Mouse (Mus musculus): Measurements from ENCODE around the gene Tdp1.

Gene Tdp1

DNA sequence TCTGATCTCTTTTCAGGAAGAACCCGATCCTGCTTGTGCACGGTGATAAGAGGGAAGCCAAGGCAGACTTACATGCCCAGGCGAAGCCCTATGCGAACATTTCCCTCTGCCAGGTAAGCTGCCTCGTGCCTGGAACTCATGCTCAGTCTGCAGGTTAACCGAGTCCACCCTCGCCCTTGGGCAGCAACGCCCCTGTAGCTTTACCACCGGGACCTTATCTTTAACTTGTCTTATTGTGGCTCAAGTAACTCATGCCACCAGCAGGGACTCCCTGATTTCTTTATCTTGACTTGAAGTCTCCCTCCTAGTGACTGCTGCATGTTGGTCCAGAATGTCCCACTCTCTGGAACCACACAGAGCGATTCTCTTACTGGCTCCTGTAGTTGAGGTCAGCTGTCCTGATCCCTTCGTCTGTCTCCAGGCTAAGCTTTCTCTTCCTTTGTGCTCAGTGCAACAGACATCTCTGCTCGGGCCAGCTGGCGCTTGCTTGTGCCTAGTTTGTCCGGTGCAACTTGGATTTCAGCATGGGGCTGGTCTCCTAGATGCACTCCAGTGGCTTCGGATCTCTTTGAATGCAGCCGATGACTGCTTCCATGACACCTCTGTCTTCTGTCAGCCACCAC, 14.0 kb downstream of the Tdp1 start:
- DNase-seq (ENCODE audit: low spot score in 2 of 2): no peak

DNA sequence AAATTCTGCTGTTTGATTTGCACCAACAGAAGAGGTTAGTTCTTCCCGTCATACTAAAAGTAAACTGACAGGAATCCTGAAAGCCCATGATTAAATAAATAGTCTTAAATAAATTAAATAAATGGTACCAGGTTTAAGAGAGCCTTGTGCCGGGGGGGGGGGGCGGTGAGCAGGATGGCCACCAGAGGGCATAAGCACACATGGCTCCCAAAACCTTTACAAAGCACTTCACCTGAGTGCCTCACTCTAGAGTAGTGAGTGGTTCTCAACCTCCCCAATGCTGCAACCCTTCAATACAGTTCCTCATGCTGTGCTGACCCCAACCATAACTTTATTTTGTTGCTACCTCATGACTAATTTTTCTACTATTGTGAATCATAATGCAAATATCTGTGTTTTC, 15.7 kb downstream of the Tdp1 start:
- no peak for DNase-seq (ENCODE audit: low spot score in 2 of 2)

DNA sequence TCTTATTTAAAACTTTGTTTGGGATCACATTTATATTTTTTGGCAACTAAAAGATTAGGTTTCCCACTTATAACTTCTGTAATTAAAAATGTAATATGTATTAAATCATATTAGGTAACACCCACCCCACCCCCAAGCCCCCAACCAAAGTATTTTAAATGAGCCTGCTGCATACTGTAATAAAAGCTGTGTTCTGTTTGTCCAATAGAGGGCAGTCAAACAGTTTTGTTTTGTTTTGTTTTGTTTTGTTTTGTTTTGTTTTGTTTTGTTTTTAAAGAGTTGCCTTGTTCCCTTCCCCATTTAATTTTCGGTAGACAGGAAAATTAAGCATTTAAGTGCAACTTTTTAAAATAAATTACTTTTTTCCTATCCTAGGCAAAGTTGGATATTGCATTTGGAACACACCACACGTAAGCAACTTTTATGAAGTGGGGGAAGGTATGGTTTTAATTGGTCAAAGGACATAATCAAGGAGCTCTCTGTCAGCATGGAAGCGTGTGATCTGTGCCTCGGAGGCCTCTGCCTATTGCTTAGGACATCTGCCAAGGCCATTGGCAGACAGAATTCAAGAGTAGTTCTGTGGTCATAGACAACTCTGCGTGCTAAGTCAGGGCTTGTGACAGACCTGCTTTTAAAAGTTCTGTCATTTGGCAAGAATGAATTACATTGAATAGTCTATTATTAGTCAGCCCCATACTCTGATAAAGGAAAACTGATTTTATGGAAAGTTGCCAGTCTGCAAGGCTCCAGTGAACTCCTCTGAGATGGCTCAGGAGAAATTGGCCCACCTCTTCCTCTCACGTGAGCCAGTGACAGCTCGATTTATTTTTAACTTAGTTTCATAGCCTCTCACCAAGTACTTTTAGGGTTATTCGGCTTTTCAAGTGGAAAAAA, 17.9 kb downstream of the Tdp1 start:
- DNase-seq (ENCODE audit: low spot score in 2 of 2): no peak

DNA sequence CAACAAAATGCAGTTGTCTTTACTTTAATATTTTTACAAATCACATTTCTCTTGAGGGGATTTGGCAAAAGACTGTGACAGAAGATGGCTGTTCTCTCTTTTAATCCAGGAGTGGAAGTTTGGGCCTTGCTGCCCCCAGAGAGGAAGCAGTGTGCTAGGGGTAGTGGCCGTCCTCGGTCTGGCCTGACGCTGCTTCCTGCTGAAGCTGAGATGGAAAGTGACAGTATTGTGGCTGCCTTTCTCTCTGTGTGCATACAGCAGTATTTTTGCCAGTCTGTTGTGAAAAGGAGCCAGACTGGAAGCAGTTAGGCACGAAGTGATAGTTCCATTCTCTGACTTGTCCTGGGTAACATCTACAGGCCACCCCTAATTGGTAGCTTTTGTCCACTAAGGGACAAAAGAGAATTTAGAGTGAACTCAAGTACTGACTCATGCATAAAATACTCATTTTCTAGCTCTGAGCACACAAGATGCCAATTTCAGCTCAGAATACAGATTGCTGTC, 18.6 kb downstream of the Tdp1 start:
- no peak for DNase-seq (ENCODE audit: low spot score in 2 of 2)

DNA sequence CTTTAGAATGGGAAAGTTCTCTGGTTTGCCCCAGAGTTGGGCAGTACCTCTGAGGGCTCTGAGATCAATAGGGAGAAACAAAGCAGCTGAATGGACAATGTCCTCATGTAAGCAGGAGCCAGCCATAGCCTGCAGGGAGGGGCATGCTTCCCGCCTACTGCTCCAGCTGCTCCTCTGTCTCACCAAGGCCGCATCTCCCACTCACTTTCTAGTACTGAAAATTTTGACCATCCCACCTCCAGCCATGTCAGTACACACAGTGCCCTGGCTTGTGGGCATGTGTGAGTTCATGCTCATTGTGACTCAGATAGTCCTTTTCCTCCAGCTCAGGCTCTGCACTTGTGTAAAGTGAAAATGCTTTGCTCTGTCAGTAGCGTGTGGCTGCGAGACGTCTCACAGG, 20.2 kb downstream of the Tdp1 start:
- DNase-seq (ENCODE audit: low spot score in 2 of 2): no peak

DNA sequence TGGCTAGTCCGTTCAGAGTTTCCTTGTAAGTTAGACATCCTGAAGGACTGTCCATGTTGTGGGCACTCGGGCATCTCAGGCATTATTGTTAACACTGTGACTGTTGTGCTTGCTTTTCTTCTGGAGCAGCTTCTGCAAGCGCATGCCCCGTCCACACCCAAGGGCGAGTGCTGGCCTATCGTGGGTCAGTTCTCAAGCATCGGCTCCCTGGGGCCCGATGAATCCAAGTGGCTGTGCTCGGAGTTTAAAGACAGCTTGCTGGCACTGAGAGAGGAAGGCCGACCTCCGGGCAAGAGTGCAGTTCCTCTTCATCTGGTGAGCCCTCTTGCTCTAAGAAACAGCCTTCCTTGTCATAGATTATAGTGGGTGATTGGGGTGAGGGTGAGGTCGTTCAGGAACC, 27.1 kb downstream of the Tdp1 start:
- no peak for DNase-seq (ENCODE audit: low spot score in 2 of 2)

DNA sequence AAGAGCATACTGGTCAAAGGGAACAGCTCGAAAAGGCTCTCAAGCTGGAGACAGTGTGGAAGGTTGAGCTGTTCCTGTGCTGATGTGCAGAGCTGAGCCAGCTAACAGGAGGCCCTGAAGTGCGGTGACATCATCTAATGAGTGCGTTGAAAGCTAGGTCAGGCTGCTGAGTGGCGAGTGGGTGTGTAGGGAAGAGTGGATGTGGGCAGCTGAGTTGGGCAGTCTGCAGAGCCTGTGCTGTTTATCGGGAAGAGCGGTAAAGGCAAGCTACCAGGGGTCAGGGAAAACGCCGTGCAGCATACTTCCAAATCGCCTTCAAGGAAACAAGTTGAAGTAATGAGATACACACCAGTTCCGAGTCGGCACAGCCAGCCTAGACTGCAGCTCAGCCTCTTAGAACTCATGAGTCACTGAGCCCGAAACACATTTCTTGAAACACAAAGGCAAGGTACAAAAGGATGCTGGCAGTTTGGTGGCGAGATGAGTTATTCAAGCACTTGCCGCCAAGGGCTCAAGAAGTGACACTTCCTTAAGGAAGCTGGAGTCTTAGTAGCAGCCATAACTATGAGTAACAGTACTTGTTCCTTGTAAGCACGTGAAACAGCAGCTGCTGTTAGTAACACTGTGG, 33.6 kb downstream of the Tdp1 start:
- DNase-seq (ENCODE audit: low spot score in 2 of 2): no peak

DNA sequence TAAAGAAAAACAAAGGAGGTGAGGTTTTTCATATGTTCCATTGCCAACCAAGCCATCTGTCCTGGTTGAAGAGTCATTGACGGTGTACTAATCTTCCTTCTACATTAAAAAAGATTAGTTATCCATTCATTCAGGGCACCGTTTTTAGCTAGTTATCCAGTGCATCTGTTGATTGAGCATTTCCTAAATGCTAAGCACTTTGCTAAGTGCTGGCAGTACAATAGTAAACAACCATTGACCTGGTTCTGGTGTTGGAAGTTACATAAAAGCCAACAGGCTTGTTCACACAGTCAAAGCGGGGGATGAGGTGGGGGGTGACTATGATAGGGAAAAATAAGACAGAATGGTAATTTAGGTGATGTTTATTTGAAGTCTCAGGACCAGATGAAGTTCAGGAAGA, 35.3 kb downstream of the Tdp1 start:
- DNase-seq (ENCODE audit: low spot score in 2 of 2): no peak

DNA sequence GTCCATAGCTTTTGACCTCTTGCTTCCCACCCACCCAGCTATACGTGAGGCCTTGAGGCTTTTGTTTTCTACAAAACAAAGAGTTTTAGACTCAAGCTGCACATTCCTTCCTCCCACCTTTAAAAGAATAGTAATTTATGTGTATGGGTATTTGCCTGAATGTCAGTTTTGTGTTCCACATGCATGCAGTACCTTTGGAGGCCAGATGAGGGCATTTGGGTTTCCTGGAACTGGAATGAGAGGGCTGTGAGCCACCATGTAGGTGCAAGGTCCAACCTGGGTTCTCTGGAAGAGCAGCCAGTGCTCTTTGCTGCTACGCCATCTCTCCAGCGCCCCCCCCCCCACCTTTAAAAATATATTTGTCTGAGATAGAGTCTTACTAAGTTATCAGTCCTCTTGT, 36.7 kb downstream of the Tdp1 start:
- DNase-seq (ENCODE audit: low spot score in 2 of 2): no peak

DNA sequence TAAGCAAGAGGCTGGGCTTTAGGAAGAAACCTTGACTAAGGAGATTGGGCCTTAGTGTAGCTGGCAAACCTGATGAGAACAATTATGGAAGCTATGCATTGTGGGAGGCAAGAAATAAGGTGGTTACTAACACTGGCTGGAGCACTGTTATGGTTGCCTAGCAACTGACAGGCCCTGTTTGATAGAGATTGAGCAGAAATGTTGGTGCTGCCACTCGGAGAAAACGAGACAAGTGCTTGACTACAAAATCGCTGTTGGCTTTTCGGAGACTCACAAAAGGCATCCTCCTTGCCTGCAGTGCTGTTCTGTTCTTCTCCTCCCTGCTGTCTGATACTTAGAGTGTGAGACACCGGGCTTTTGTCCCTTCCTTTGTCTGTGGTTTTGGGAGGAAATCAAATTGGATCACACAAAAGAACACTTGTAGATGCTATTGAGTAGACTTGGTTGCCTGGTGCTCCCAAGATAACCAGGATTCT, 38.9 kb downstream of the Tdp1 start:
- DNase-seq (ENCODE audit: low spot score in 2 of 2): no peak

DNA sequence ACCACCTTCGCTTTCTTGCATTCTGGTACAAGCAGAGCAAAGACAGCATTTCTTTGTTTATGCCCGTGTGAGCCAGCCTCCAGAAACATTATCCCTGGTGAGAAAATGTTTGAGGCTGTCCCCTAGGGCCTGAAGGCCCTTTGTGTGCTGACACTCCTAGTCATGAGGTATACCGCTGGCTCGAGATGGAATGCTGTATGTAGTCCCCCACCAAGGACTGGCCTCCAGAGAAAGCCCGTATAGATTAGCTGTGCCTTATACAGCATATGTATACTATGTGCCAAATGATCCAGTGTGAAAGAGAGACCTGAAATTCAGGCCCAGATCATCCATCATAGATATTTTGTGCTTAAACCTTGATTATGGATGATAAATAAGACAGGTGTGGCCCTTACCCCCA, 39.4 kb downstream of the Tdp1 start:
- no peak for DNase-seq (ENCODE audit: low spot score in 2 of 2)

DNA sequence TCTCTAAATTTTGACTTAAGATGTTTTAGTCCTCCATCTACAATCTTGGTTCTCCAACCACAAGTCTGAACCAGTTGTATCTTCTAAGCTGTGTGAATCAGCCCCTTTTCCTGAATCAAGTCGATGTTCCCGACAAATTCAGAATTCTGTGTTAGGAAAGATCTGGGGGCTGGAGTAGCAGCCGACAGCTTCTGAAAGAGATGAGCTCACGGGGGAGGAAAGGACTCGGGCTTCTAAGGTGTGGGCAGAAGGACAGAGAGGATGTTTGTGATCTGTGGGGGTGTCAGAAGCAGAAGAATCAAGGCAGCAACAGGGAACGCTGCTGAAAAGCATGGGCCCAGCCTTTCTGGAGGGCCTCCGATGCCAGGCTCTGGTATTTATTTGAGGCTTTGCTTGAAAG, 44.0 kb downstream of the Tdp1 start:
- DNase-seq (ENCODE audit: low spot score in 2 of 2): no peak

DNA sequence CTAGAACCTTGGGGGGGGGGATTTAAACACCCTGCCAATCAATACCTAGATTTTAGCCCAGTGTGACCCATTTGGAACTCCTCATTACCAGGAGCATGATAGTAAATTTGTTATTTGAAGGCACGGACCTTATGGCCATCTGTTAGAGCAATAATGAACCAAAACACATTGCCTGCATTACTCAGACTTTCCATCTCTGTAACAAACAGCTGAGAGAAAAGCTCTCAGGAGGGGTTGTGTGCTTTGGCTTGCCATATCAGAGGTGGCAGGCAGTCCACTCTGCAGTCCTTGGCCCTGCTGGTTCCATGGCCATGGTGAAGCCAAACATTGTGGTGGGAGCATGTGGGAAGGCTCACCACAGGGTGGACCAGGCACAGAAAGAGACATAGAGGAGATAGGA, 44.8 kb downstream of the Tdp1 start:
- no peak for DNase-seq (ENCODE audit: low spot score in 2 of 2)

DNA sequence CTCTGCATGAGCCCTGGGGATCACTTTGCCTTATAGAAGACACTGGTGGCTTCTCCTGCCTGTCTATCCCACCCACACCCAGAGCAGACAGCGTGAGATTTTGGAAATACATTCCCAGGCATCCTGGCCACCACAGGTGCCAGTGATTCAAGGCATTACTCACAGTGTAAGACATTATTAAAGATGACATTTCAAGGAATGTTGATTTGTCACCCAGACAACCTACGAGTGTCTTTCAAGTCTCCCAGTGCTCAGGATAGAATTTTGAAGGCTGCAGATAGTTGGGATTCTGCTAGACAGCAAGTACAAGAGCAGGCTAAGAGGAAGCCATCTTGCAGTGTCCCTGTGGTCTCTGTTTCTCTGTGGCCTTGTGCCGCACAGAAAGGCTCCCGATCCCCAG, 47.9 kb downstream of the Tdp1 start:
- no peak for DNase-seq (ENCODE audit: low spot score in 2 of 2)

DNA sequence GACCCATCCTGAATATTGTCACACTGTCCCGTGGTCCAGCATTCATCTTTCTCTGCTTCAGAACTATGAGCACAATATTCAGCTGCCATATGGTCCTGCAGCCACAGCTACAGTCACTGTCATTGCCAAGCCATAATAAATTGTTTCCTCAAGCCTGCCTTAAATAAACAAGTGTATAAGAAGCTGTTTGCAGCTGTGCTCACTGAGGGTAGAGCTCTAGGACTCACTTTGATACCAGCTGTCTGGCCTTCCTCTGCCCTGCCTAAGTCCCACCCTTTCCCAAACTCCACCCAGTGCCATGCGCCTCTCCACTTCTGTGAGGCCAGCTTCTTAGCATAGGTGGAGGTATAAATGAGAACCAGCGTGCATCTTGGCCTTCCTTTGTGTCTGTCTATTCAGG, 49.3 kb downstream of the Tdp1 start:
- no peak for DNase-seq (ENCODE audit: low spot score in 2 of 2)

DNA sequence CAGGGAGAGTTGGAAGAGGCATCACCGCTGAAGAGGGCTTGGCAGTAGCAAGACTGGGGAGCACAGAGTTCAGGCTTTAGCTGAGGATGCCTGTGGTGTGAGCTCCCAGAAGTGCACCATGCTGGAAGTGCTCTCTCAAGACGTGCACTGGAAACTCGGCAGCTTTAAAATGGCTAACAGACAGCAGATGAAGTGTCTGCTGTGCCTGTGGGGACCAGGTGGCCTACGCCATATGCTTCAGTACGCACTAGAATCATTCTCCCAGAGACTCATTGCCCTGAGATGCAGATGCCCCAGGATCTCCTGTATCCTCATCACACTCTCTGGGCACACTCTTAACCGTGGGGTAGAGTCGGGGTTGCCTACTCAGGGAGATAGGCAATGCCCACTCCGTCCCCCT, 51.1 kb downstream of the Tdp1 start:
- DNase-seq (ENCODE audit: low spot score in 2 of 2): no peak

DNA sequence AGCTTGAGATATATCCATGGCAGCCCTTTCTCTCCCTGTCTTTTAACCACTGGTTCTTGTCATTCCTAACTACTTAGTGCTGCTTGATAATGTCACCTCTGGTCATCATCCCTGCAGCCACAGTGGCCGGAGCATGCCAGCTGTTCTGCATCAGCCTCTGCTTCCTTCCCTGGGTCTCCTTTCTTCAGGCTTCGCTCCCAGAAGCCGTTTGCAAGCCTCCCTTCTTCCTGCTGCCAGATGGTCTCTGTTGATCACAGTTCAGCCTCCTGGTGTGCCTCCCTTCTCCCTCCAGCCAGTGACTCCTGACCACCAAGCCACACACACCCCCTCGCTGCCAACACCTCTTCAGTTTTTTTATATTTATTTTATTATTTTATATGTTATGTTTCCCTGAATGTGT, 54.2 kb downstream of the Tdp1 start:
- no peak for DNase-seq (ENCODE audit: low spot score in 2 of 2)

DNA sequence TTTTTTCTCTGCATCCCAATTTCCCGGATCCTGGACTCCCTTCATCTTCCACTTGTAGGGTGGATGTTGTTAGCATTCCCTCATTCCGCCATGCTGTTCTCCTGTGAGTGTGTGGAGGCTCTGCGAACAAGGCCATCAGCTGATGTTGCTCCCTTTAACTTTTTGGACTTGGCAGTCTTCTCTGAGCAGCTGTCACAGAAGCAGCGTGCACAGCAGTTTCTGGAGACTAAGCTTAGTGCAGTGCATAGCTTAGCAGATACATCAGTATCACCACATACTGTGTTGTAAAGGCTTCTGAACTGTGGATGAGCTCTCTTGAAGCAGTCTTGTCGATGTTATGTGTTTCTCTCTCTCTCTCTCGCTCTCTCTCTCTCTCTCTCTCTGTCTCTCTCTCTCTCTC, 54.9 kb downstream of the Tdp1 start:
- DNase-seq (ENCODE audit: low spot score in 2 of 2): no peak

DNA sequence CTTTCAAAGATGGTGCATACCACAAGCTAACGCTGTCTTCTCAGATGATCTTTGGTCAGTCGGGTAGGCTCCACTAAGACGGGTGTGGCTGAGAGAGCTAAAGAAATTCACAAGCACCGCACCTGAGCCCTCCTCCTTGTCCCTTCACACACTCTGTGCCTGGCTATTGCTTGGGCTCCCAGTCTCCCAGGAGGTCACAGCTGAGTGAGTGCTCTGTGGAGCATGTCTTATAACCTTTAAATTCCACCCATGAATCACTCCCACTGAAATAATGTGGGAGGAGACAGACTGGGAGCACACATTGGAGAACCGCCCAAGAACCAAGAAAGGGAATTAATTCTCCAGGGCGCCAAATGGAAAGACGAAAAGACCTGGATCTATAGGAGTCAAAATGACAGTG, 56.4 kb downstream of the Tdp1 start:
- DNase-seq (ENCODE audit: low spot score in 2 of 2): no peak

DNA sequence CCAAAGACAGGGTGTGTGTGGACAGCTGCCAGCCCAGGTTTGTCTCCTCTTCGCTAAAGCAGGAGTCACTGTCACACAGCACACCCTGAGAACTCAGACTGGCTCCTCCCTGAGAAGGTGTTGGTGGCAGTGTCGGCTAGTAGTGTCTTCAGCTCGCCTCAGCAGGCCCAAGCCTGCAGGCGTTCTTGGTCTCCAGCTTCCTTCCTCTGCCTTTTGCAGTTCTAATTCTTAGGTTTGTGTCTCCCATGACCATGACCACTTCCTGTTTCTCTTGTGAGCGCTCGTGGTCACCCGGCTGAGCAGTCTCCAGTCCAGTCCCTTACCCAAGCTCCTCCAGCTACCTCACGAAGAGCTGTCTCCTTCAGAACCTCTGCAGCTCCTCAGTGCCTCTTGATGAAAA, 58.1 kb downstream of the Tdp1 start:
- DNase-seq (ENCODE audit: low spot score in 2 of 2): no peak

DNA sequence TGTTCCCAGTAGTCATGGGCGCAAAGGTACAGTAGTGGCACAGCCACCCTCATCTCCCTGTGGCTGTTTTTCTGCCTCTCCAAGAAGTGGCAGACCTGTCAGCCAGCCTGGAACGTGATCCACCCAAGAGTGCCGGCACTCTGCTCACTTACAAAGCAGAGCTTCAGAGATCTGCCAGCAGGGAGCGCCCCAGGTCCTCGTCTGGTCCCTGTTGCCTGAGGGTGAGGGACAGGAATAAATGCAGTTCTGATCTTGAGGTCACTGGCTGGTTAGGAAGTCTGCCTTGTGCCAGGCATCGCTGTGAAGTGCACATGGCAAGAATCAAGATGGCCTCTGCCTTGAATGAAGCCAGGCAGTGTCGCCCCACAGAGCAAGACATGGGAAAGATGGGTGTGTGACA, 68.6 kb downstream of the Tdp1 start:
- peak in 1 of 2 experiments; percentile 48 for DNase-seq (ENCODE audit: low spot score in 2 of 2)

DNA sequence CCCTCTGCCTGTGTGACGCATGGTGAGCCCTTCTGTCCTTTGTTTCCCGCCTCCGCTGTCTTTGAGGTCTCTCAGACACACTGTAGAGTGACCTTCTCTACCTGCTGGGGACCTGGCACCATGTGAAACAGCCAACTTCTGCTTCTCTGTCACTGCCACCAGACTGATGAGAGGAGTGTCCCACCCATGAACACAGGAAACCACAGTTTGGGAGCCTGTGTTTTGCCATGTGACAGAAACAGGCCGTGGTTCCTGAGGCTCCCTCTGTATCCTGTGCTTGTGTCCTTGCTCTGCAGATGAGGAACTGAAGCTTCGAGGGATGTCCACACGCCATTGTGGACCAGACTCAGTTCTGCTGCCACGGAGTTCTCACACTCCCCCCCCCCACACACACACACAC, 72.1 kb downstream of the Tdp1 start:
- no peak for DNase-seq (ENCODE audit: low spot score in 2 of 2)

Measured in frontal cortex, postnatal 10 days (tissue).